Mouse (Mus musculus) cerebellum, adult 18-20 months (tissue): Measurements from ENCODE around the gene Dao.
A peak's percentile ranks its signal among the peaks of the same experiment; 100 is the strongest.

Experiments
- DNase-seq, 2 experiments: peaks; one replicate each; pipeline ENCODE4 v3.0.0; 2021

The Dao gene

DNA sequence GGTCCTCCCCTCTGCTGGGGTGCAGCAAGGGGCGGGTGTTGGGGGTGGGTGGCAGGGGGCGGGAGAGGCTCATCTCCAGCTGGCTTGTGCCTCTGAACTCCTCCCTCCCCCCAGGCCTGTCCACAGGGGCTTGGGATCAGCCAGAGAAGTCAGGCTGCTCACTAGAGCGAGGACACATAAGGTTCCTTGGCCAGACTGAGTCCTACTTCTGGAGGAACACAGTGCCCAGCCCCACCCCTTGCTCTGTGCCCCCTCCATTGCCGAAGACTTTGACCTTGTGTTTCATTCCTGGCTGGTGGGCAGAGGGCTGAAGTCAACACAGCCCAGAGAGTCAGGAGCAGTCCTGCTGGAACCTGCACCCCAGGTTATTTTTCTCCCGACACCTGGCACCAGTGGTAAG lies at the start of gene Dao:
TSS of gene Dao (plus strand) at position 162 of the 400 bp plus-strand sequence.
- peak in 1 of 2 experiments; percentile 18 for DNase-seq

DNA sequence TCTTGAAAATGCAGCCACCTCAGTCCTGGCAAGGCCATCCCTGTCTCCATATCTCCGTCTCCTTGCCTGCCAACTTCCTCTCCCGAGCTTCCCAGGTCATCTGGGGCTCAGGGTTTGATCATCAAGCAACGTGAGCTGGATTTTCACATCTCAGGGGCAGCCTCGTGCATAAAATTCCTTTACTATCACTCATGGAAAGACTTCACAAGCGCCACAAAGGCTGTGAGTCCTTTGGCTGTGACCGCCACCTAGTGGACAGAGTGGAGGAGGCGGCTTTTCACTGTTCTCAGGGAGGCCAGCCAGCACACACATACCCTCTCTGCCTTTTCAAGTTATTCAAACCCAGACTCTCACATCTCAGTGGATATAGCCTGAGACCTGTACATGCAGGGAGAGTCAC lies 49.1 kb upstream of the Dao start:
- DNase-seq: peak; percentile 87 to 89

DNA sequence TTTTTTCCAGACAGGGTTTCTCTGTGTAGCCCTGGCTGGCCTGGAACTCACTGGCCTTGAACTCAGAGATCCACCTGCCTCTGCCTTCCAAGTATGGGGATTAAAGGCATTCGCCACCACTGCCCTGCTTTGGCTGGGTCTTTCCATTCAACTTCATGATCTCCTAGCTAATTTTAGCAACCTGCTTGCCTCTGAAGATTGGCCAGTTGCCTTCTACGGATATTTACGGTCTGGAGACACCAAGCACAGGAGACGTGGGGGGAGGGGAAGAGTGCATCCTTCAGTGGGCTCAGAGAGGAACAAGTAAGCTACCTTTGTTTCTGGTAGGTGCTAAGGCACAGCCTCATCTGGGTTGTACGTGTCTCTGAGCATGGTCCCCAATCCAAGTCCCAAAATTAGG lies 48.2 kb upstream of the Dao start:
- DNase-seq: no peak

DNA sequence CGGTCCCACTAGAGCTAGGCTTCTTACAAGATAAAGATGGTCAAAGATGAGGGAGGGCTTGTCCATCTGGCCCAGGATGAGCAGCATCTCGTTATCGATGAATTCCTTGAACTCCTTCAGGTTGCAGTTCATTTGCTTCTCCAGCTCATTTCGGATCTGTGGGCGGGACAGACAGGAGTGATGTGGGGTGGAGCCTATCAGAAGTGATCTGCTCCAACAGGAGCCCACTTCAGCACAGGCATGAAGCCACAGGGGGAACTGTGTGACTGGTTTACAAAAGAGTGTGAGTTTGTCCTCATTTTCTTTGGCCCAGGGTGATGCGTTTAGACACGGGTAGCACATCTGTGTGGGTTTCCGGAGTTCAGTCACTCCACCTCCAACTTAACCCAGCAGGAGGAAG lies 47.8 kb upstream of the Dao start:
- DNase-seq: no peak

DNA sequence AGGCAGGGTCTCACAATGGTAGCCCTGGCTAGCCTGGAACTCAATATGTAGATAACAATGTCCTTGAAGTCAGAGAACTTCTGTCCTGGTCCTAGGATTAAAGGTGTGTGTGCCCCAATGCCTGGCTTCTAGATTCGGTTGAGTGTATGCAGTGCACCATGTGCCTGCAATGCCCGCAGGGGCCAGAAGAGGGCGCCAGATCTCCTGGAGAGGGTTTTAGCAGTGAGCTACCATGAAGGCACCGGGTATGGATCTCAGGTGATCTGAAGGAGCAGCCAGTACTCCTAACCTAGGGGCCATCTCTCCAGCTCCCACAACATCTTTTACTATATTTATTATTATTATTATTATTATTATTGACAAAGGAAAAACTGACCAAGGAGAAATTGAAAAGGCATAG lies 47.0 kb upstream of the Dao start:
- DNase-seq: peak; percentile 80 to 81

DNA sequence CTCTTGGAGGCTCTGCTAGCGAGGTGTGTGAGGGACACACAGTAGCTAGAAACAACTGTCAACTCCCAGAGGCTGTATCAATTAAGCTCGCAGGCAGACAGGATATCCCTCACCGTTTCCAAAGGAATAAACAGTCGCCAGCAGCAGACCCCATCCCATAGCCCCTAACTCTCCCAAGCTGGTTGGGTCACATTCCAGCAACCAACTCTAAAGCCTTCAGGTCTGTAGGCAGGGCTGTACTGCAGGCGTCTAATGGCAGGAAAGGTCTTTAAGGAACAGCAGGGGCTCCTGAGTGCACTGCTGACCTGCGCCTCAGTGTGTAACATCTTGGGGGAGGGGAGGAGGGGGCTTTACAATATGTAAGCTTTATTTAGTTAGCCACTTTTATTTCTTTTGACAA lies 44.5 kb upstream of the Dao start:
- no peak for DNase-seq

DNA sequence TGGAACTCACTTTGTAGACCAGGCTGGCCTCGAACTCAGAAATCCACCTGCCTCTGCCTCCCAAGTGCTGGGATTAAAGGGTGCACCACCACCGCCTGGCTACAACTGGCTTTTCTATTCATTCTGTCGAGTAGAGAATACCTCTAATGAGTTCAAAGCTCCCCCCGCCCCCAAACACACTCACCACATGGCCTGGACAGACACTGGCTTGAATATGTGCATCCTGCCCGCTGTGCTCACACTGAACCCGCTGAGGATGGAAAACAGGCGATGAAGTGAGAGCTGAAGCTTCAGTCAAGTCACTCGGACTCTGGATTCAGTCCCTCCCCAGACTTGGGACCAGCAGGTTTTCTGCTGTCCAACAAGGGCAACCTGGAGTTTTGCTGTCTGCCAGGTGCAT lies 43.1 kb upstream of the Dao start:
- no peak for DNase-seq

DNA sequence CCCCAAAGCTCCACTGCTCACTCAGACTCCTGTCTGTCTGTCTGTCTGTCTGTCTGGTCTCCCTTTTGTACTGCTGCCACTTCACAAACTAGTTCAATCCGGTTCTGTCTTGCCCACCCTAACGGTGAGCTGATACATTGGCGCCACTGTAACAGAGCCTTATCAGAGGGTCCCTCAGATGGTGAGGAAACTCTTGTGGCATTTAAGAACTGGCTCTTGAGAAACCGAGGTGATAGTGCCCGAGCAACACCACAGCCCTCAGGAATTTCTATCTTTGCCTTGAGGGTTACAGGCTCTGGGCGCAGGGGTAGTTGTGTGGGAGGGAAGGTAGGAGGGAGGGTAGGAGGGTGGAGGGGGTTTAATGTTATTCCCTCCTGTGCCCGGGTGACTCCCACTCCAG lies 41.7 kb upstream of the Dao start:
- DNase-seq: no peak

DNA sequence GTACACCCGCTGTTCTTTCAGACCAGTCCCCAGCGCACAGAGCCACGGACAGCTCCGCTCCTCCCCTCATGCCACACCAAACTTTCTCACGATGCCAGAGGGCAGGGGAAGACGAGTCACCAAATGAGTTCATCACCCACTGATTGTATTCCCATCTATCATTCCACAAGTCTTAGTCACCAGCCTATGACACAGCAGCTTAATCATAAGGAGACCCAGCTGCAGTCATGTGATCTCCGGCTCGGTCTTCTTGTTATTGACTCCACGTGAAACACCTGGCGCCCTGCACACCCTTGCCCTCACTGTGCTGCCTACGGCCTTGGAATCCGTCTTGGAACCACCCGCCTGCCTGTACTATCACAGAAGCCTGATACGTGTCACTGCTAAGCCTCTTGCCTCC lies 38.5 kb upstream of the Dao start:
- DNase-seq: no peak

DNA sequence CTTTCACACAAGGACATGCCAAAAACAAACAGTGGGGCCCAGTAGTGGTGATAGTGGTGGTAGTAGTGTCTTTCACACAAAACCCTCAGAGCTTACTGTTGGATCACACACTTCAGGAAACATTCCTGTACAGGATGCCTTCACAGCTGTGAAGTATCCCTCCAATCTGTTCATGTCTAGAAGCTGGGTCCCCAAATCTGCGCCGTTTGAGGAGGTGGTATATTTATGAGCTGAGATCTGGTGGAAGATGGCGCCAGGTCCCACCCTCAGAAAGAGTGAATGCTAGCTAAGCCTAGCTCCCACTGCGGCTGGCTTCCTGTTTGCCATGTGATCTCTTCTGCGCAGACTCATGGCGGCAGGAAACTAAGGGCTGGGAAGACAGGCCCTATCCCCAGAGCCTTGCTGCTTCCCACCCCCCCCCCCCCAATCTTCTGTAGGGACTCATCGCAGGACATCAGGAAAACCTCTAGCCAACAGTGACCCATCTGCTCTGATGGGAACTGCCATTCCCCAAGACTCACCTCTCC lies 37.8 kb upstream of the Dao start:
- no peak for DNase-seq

DNA sequence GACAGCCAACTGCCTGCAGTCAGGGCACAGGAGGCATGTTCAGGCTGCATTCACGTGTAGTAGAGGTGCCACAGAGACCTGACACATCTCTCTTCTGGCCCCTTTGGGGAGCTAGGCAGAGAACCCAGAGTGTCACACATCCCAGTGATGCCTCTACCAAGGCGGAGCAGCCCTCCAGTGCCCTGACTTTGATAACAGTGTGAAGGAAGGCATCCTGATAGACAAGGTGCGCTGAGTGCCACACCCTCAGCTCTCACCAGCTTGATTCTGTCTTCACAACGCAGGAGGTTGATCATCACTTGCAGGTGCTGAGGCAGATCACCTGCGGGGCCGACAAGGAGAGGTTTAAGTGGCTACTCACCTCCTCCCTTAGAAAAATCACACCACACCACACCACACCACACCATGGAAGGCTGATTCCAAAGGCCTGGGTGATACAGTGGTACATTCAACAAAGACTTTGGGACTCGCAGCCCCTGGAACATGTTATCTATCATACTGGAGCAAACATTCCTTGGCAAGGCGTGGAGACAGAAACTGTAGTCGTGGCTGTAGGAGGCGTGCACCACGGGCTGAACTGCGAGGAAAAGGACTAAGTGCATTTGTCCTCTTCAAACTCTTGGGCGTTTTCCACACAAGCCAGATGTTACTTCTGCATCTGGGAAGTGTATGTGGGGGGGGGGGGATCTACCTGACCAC lies 36.9 kb upstream of the Dao start:
- no peak for DNase-seq

DNA sequence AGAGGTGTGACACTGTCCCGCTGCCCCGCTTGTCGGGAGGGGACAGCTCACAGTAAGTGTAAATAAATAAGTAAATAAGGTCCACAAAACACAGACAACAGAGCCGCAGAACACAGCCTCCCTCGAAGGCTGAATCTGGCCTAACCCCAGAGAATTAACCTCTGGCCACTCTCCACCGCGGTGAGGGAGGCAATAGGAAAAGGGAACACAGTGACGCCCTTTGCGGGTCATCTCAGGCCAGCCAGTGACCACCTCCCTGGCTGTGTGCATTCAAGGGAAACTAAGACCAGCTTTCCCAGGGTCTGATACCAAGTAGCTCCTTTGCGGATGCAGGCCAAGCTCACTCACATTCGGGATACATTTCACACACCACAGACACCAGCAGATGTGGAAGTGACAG lies 35.1 kb upstream of the Dao start:
- no peak for DNase-seq

DNA sequence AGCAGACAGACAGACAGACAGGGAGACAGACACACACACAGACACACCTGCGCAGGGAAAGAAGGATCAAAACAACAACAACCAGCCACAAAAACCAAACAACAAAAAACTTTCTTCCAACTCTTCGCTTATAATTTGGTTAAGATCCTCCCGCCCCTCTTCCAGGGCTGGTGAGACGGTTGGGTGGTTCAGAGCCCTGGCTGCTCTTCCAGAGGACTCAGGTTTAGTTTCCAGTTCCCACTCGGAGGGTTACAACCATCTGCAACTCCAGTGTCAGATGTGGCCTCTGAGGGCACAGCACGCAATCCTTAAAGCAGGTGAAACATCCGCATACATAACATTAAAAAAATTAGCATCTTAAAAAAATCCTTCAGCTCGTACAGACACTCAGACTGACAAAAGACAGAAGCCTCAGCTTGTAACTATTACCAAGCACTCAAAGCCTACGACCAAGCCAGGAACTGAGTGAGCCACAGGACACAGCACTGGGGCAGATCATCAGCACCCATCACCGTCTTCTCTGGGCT lies 32.0 kb upstream of the Dao start:
- DNase-seq: no peak

DNA sequence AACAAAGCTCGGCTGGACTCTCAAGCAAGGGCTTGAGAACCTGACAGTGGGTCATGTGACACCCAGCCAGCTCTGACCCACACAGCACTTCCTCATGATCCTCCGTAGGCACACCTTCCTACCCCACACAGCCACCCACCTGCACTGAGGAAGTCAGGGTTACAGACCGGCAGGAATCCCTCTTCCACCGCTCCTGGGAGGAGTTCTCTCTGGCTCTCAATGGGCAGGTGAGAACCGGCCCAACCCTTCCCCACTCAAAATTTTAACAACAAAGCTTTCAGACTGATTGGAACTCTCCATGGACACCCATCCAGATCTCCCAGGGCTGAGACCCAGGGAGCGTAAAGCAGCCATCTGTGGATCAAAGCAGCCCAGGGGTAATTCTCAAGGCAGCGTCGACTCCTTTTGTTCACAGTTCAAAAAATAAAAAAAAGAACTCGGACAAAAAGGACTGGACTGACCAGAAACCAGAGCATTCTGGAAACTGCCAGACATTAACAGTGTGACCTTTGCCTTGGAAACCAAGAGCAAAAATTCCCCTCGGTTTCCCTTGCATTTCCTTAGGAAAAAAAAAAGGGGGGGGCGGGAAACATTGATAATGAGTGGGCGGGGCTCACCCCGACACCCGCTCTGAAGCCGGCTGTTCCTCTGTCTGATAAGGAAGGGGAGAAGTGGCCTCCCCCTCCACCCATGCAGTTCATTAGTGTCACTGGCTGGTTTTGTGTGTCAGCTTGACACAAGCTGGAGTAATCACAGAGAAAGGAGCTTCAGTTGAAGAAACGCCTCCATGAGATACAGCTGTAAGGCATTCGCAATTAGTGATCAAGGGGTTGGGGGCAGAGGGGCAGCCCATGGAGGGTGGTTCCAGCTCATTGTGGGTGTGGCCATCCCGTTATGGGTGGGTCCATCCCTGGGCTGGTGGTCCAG lies 30.7 kb upstream of the Dao start:
- no peak for DNase-seq

DNA sequence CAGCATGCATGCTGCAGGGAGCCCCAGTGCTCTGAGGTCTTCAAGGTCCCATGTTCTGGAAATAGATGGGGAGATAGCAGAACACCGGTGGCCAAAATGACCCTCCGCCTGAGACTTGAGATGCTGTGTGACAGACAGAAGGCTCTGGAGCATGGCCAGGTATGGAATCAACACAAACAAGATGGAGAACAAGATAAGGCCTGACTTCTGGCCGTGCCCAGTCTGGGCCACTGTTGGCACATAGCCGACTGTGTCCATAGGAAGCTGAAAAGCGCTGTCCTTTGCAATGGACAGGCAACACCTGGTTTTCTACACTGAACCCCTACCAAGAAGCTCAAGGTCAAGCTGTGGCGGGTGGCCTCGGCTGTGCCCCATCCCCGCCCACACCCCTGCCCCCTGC lies 29.7 kb upstream of the Dao start:
- no peak for DNase-seq

DNA sequence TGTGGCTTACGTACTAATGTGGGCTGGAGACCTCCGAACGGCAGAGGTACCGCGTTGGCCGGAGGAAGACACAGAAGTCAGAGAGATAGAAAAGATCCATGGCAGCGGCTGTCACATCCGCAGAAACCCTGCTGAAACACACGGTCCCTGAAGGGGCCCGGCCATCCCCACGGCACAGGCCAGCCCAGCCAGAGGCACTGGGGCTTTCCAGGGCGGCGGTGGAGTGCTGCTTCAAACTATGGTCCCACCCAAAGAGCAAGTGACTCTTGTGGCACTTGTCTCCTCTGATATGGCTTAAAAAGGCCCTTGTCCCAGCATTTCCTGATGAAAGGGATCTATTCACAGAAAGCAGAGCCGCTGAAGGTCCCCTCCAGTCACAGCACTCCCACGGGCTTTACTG lies 28.9 kb upstream of the Dao start:
- no peak for DNase-seq

DNA sequence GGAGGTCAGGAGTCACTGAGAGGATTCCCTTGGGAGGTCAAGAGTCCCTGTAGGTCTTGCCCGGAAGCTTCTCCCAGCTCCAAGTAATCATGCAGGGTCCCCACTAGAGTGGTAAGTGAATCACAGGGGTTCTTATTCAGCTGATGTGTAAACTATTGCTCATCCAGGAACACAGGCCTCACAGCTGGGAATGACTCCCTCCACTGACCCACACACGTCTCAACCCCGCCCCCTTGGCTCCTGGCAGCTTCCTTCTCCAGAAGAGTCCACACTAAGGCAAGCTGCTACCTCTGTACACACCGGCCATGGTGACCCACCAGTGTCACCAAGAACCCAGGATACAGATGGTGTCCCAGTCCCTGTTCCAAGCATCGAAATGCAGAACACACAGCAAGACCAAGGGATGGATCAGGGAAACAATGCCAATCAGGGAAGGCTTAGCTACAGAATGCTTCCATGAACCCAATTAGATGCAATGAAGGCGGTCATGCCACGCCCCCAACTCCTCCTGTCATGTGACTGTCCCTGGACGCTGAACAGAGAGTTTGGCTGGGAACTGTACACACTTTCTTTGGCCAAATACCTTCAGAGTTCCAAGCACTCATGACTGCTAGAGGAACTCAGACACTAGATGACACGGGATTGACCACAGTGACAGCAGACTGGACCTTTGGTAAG lies 27.8 kb upstream of the Dao start:
- peak in 1 of 2 experiments; percentile 22 for DNase-seq

DNA sequence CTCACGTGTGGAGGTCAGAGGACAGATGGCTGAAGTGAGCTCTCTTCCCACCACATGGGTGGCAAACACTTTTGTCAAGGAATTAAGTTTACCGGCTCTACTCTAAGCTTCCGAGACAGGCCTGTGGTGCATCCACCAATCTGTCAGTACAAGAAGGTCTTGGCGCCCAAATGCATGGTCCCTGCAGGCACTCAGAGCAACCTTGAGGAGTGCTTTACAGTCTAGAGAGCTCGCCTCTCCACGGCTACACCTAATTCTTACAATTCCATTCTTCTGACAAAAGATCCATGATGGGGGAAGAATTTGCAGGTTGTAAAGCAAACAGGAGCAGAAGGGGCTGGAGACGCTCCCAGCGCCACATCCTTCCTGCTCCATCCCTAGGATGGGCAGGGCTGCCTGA lies 26.9 kb upstream of the Dao start:
- no peak for DNase-seq

DNA sequence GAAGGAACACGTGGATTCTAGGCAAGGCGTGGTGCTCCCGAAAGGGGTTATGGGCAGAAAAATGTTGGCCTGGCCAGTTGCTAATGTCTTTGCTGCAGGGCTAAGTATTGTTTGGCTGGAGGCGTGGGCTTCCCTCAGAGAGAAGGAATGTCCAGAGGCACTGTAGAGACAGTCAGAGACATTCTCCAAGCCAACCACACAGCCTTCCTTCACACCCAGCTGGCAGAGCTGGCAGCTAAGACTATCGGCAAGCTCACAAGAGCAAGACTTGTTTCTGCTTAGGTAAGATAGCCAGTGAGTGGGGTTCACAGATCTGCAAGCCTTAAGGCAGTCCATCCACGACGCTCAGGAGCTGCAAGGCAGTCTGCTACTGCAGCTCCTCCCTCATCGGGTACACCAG lies 26.2 kb upstream of the Dao start:
- no peak for DNase-seq

DNA sequence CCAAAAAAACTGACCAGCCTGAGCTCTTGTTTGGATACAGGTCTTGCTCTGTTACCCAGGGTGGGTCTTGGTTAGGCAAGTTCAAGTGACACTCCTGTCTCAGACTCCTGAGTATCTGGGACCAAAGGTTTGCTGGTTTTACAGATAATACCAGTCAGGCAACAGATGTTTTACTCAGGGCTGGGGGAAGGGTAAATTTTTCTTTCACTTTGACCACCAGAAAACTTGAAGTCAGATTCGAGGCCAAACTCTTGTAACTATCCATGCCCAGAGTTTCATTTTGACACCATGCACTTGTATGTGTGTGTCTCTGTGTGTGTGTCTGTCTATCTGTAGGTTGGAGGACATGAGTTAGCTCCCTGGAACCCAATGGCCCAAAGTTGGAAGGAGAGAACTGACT lies 23.0 kb upstream of the Dao start:
- DNase-seq: no peak

DNA sequence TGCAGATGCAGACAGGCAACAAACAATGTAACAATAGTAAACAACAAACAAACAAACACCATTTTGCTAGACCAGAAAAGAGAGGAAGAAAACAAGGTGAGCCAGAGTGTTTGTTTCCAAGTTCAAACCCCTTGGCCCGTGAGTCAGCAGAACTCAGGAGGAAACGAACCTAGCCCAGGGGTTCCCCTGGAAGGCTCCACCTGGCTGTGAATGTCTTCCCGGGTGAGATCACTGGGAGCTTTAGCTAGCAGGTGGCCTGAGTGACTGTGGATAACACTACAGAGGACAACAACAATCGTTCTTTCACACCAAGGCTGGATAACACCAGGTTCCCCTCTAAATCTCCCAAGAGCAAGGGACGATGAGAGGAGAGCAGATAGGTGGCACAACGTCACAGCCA lies 22.3 kb upstream of the Dao start:
- DNase-seq: no peak

DNA sequence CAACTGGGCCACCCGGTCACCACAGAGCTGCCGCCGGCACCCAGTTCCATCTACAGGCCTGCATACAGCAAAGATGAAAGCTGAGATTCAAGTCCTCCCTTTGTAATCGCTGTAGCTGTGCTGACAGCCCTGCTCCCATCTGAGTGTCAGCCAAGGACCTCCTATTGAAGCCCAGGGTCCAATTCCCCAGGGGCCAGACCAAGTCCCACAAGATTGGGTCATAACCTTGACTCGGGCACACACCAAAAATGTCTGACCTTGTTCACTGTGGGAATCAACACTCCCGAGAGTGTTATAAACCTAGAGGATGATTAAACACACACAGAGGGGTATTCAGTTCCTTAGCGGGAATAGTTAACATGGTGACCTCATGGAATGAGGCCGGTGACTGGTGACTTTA lies 21.7 kb upstream of the Dao start:
- no peak for DNase-seq

DNA sequence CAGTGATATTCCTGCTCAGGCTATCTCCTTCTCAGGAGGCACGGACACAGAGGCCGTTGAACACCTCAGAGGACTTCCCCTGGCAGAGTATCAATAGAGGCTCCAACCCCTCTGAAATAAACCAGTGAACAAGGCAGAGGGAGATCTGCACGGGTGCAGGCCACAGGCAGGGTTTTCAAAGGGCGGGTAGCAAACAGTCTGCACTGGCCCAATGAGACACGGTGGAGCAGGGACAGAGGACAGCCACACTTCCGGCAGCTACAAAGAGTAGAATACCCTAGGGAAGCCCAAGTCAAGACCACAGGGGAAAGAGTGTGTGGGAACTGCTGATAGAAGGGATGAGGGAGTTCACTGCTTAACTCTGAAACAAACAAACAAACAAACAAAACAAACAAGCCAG lies 20.0 kb upstream of the Dao start:
- DNase-seq: no peak
